Mouse (Mus musculus) myocyte (in vitro differentiated cells): ENCODE results near the gene Pigx.

ENCODE experiments used
- CEBPB ChIP-seq: IDR thresholded peaks from 2 replicates; pipeline ENCODE4 v1.6.1; 2011; ENCODE audit warnings: mild to moderate bottlenecking, moderate library complexity; ENCODE audit not compliant: poor library complexity, insufficient read depth, severe bottlenecking
- MAX ChIP-seq: IDR thresholded peaks from one replicate; pipeline ENCODE4 v1.6.1; 2011; ENCODE audit warnings: low read depth, mild to moderate bottlenecking, control low read depth
- MYOD1 ChIP-seq, 3 experiments: IDR thresholded peaks; one replicate each; pipeline ENCODE4 v1.6.1; 2011; ENCODE audit warnings: control low read depth in 2 of 3, low read depth in 2 of 3, mild to moderate bottlenecking in 2 of 3, moderate library complexity in 1 of 3; ENCODE audit not compliant: insufficient read length in 2 of 3, control insufficient read depth in 1 of 3
- POLR2A ChIP-seq: IDR thresholded peaks from one replicate; pipeline ENCODE4 v1.6.1; 2011; ENCODE audit warnings: low read depth, mild to moderate bottlenecking, control low read depth, moderate library complexity; ENCODE audit not compliant: insufficient read length
- TCF12 ChIP-seq: IDR thresholded peaks from one replicate; pipeline ENCODE4 v1.6.1; 2011; ENCODE audit warnings: mild to moderate bottlenecking, control low read depth; ENCODE audit not compliant: poor library complexity, insufficient read depth, severe bottlenecking
- USF1 ChIP-seq: IDR thresholded peaks from one replicate; pipeline ENCODE4 v1.6.1; 2011; ENCODE audit warnings: low read depth, mild to moderate bottlenecking, control low read depth, moderate library complexity

DNA sequence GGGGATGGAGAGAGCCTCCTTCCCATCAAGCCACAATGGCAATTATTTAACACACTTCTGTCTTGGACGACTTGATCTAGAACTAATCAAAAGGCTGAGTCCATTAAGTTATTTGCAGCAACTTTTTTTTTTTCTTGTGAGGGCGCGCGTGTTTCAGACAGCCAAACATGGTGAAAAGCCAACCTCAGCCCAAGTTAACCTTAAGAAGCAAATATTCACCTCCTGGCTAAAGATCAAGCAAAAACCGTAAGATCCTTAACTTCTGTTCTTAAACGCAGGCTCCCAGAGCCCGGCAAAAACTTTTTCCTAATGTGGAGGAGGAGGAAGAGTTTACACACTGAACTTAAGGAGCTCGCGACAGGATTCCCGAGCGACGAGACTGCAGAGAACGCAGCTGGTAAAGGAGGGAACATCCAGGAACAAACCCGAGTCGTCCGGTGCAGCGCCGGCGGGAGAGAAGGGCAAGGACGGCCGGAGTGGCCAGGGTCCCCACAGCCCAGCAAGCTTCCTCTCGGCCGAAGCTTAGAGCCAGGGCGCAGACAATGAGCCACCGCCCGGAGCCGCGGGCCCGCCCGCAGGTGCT lies 21.0 kb downstream of the Pigx start:
- no peak for TF ChIP-seq POLR2A
- TF ChIP-seq CEBPB, result no peak
- no peak for TF ChIP-seq MAX
- no peak for TF ChIP-seq MYOD1 (IDR thresholded peaks at IDR 0.05; ENCODE audit: control insufficient read depth in 1 of 3, insufficient read length in 2 of 3, low read depth in 2 of 3)
- no peak for TF ChIP-seq TCF12
- TF ChIP-seq USF1, result no peak
